Mouse (Mus musculus): Measurements from ENCODE around the gene Pfkfb3. TPM values are rescaled to one million over a fixed set of nuclear protein-coding genes. Genes with fewer than 3 reads are reported as not detected.

The Pfkfb3 gene
- polyA plus RNA-seq, 1 experiment from 2014 or later: 15.5 TPM

GRCm38 (mm10) chr2:11483226-11483625 lies 70.7 kb downstream of the Pfkfb3 start:
- H3K4me3 ChIP-seq: no peak overlapping the region
- peaks cover 100% of the 10 kb centered on the region for H3K36me3 ChIP-seq (replicated peaks)
- no peaks in the 10 kb centered on the region for H3K4me1 ChIP-seq
- 90% methylated on average over 4 of the region's 4 CpGs for WGBS
- no peak for DNase-seq (ENCODE audit: extremely low spot score, low spot score)
- no peaks in the 10 kb centered on the region for H3K27me3 ChIP-seq (ENCODE audit: poor library complexity, severe bottlenecking)
- H3K27ac ChIP-seq: no peak overlapping the region
- H3K9me3 ChIP-seq: no peaks in the 10 kb centered on the region

- no peak overlapping the region for H3K4me3 ChIP-seq
- WGBS: 91% methylated on average over 7 of the region's 7 CpGs
- no peak for DNase-seq (ENCODE audit: extremely low spot score, low spot score)
- peaks cover 100% of the 10 kb centered on the region for H3K36me3 ChIP-seq (replicated peaks)
- no peaks in the 10 kb centered on the region for H3K27me3 ChIP-seq (ENCODE audit: poor library complexity, severe bottlenecking)
- no peak overlapping the region for H3K27ac ChIP-seq
- no peaks in the 10 kb centered on the region for H3K9me3 ChIP-seq
- H3K4me1 ChIP-seq: no peaks in the 10 kb centered on the region
Measured at GRCm38 (mm10) chr2:11482364-11482763, 71.5 kb downstream of the Pfkfb3 start.

GRCm38 (mm10) chr2:11478960-11479359 lies 74.9 kb downstream of the Pfkfb3 start:
- no peaks in the 10 kb centered on the region for H3K4me1 ChIP-seq
- H3K36me3 ChIP-seq (replicated peaks): peaks cover 100% of the 10 kb centered on the region
- no peak for DNase-seq (ENCODE audit: extremely low spot score, low spot score)
- H3K9me3 ChIP-seq: no peaks in the 10 kb centered on the region
- no peak overlapping the region for H3K27ac ChIP-seq
- 87% methylated on average over 2 of the region's 2 CpGs for WGBS
- no peaks in the 10 kb centered on the region for H3K27me3 ChIP-seq (ENCODE audit: poor library complexity, severe bottlenecking)
- H3K4me3 ChIP-seq: no peak overlapping the region

- no peaks in the 10 kb centered on the region for H3K9me3 ChIP-seq
- peaks cover 100% of the 10 kb centered on the region for H3K36me3 ChIP-seq (replicated peaks)
- no peak overlapping the region for H3K27ac ChIP-seq
- no peak for DNase-seq (ENCODE audit: extremely low spot score, low spot score)
- H3K27me3 ChIP-seq (ENCODE audit: poor library complexity, severe bottlenecking): no peaks in the 10 kb centered on the region
- no peak overlapping the region for H3K4me3 ChIP-seq
- H3K4me1 ChIP-seq: no peaks in the 10 kb centered on the region
- WGBS: 92% methylated on average over 7 of the region's 7 CpGs
Measured at GRCm38 (mm10) chr2:11475316-11475715, 78.6 kb downstream of the Pfkfb3 start.

- no peak for DNase-seq (ENCODE audit: extremely low spot score, low spot score)
- H3K9me3 ChIP-seq: no peaks in the 10 kb centered on the region
- peaks cover 8% of the 10 kb centered on the region; the same call in 1 of the 2 replicates for H3K4me1 ChIP-seq
- no peak overlapping the region for H3K4me3 ChIP-seq
- no peaks in the 10 kb centered on the region for H3K27me3 ChIP-seq (ENCODE audit: poor library complexity, severe bottlenecking)
- WGBS: 74% methylated on average over 3 of the region's 3 CpGs
- no peak overlapping the region for H3K27ac ChIP-seq
- H3K36me3 ChIP-seq (replicated peaks): peaks cover 6% of the 10 kb centered on the region
Measured at GRCm38 (mm10) chr2:11464661-11465099, 89.2 kb downstream of the Pfkfb3 start.

GRCm38 (mm10) chr2:11460976-11461375 lies 92.9 kb downstream of the Pfkfb3 start:
- no peaks in the 10 kb centered on the region for H3K27me3 ChIP-seq (ENCODE audit: poor library complexity, severe bottlenecking)
- no peak overlapping the region for H3K27ac ChIP-seq
- no peaks in the 10 kb centered on the region for H3K9me3 ChIP-seq
- no peaks in the 10 kb centered on the region for H3K36me3 ChIP-seq (replicated peaks)
- 84% methylated on average over 3 of the region's 3 CpGs for WGBS
- H3K4me1 ChIP-seq: peaks cover 8% of the 10 kb centered on the region; the same call in 1 of the 2 replicates
- no peak overlapping the region for H3K4me3 ChIP-seq
- no peak for DNase-seq (ENCODE audit: extremely low spot score, low spot score)

- DNase-seq (ENCODE audit: extremely low spot score, low spot score): no peak
- Histone ChIP-seq H3K9me3 (no peaks in the 10 kb centered on the region), H3K27me3 (ENCODE audit: poor library complexity, severe bottlenecking) (no peaks in the 10 kb centered on the region), H3K27ac (no peak overlapping the region), H3K4me1 (peaks cover 8% of the 10 kb centered on the region; the same call in 1 of the 2 replicates), H3K36me3 (replicated peaks) (no peaks in the 10 kb centered on the region), H3K4me3 (no peak overlapping the region)
- WGBS: 91% methylated on average over 1 of the region's 1 CpGs
Measured at GRCm38 (mm10) chr2:11458494-11458893, 95.4 kb downstream of the Pfkfb3 start.

- H3K27me3 ChIP-seq (ENCODE audit: poor library complexity, severe bottlenecking): no peaks in the 10 kb centered on the region
- DNase-seq (ENCODE audit: extremely low spot score, low spot score): no peak
Measured at GRCm38 (mm10) chr2:11457904-11458303, 96.0 kb downstream of the Pfkfb3 start.

GRCm38 (mm10) chr2:11448711-11449110 lies 105.2 kb downstream of the Pfkfb3 start:
- WGBS: 89% methylated on average over 3 of the region's 3 CpGs
- H3K9me3 ChIP-seq: no peaks in the 10 kb centered on the region
- no peak overlapping the region for H3K27ac ChIP-seq

More at GRCm38 (mm10) chr2:11457904-11458303, 96.0 kb downstream of the Pfkfb3 start:
- no peaks in the 10 kb centered on the region for H3K36me3 ChIP-seq (replicated peaks)
- H3K9me3 ChIP-seq: no peaks in the 10 kb centered on the region
- WGBS: 82% methylated on average over 7 of the region's 7 CpGs
- no peak overlapping the region for H3K4me3 ChIP-seq
- H3K27ac ChIP-seq: no peak overlapping the region
- H3K4me1 ChIP-seq: peaks cover 8% of the 10 kb centered on the region; the same call in 1 of the 2 replicates

GRCm38 (mm10) chr2:11447865-11448264 lies 106.0 kb downstream of the Pfkfb3 start:
- no peak for DNase-seq (ENCODE audit: extremely low spot score, low spot score)
- 78% methylated on average over 2 of the region's 2 CpGs for WGBS
- Histone ChIP-seq H3K4me3 (no peak overlapping the region), H3K27ac (no peak overlapping the region), H3K36me3 (replicated peaks) (no peaks in the 10 kb centered on the region), H3K4me1 (no peaks in the 10 kb centered on the region), H3K27me3 (ENCODE audit: poor library complexity, severe bottlenecking) (no peaks in the 10 kb centered on the region), H3K9me3 (no peaks in the 10 kb centered on the region)

More at GRCm38 (mm10) chr2:11448711-11449110, 105.2 kb downstream of the Pfkfb3 start:
- H3K4me1 ChIP-seq: no peaks in the 10 kb centered on the region
- no peaks in the 10 kb centered on the region for H3K27me3 ChIP-seq (ENCODE audit: poor library complexity, severe bottlenecking)
- DNase-seq (ENCODE audit: extremely low spot score, low spot score): no peak
- H3K36me3 ChIP-seq (replicated peaks): no peaks in the 10 kb centered on the region
- H3K4me3 ChIP-seq: no peak overlapping the region

- 82% methylated on average over 3 of the region's 3 CpGs for WGBS
- Histone ChIP-seq H3K27me3 (ENCODE audit: poor library complexity, severe bottlenecking) (no peaks in the 10 kb centered on the region), H3K4me3 (no peak overlapping the region), H3K4me1 (no peaks in the 10 kb centered on the region), H3K9me3 (no peaks in the 10 kb centered on the region), H3K36me3 (replicated peaks) (no peaks in the 10 kb centered on the region), H3K27ac (no peak overlapping the region)
- no peak for DNase-seq (ENCODE audit: extremely low spot score, low spot score)
Measured at GRCm38 (mm10) chr2:11445722-11446121, 108.2 kb downstream of the Pfkfb3 start.

GRCm38 (mm10) chr2:11441864-11442263 lies 112.0 kb downstream of the Pfkfb3 start:
- Histone ChIP-seq H3K4me1 (no peaks in the 10 kb centered on the region), H3K9me3 (no peaks in the 10 kb centered on the region), H3K4me3 (no peak overlapping the region), H3K27me3 (ENCODE audit: poor library complexity, severe bottlenecking) (no peaks in the 10 kb centered on the region), H3K36me3 (replicated peaks) (no peaks in the 10 kb centered on the region), H3K27ac (no peak overlapping the region)
- no peak for DNase-seq (ENCODE audit: extremely low spot score, low spot score)
- WGBS: 78% methylated on average over 4 of the region's 4 CpGs

- 89% methylated on average over 12 of the region's 12 CpGs for WGBS
- H3K27ac ChIP-seq: no peak overlapping the region
- peaks cover 16% of the 10 kb centered on the region for H3K4me1 ChIP-seq
- no peaks in the 10 kb centered on the region for H3K27me3 ChIP-seq (ENCODE audit: poor library complexity, severe bottlenecking)
- DNase-seq (ENCODE audit: extremely low spot score, low spot score): no peak
- no peaks in the 10 kb centered on the region for H3K9me3 ChIP-seq
- H3K36me3 ChIP-seq (replicated peaks): no peaks in the 10 kb centered on the region
- H3K4me3 ChIP-seq: no peak overlapping the region
Measured at GRCm38 (mm10) chr2:11438231-11438954, 115.5 kb downstream of the Pfkfb3 start.
